Mouse (Mus musculus): ENCODE data around the gene Prkch. TPM values are rescaled to one million over a fixed set of nuclear protein-coding genes. Genes with fewer than 3 reads are reported as not detected.

The Prkch gene
- polyA plus RNA-seq, 1 experiment from 2014 or later = 11.3 TPM

DNA sequence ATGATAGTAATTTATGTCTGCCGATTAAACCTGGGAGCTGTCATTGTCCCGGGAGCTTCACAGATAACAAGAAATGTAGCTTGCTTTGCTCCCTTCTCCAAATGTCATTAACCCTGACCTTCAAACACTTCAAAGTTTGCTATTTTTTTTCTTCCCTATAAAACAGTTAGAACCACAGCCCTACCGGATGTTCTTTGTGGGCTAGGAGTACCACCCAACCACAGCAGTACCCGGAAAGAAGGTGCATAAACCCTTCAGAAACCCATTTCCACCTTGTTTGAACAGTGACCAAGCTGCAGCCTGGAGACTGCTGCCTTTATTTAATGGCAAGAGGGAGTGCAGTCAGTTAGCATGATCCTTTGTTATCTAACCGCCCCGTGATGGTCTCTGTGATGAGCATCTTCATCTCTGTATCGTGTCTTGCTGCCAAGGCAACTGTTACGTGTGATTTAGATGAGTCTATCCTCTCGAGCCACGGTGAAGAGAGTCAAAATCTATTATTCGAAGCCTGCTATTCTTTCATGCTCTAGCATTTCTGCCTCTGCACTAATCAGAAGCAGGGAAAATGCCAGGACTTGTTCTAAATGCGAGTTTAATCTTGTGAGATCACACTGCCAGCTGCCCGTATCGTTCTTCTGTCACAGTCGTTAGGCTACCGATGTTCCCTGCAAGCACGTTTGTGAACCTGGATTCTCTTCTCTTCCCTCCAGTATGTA lies 115.0 kb downstream of the Prkch start:
- Histone ChIP-seq H3K4me1 (replicated peaks) (peaks cover 13% of the 10 kb centered on the region), H3K27ac (peak overlapping the region; percentile 17; the same call in 1 of the 2 replicates), H3K27me3 (no peaks in the 10 kb centered on the region), H3K9me3 (replicated peaks) (no peaks in the 10 kb centered on the region), H3K9ac (no peak overlapping the region), H3K36me3 (no peaks in the 10 kb centered on the region), H3K4me3 (no peak overlapping the region), H3K4me2 (no peak overlapping the region)
- 71% methylated on average over 17 of the region's 17 CpGs for WGBS
- ATAC-seq (replicated peaks; ENCODE audit: insufficient number of reproducible peaks, insufficient read depth, low FRiP score, low read depth) = no peak

DNA sequence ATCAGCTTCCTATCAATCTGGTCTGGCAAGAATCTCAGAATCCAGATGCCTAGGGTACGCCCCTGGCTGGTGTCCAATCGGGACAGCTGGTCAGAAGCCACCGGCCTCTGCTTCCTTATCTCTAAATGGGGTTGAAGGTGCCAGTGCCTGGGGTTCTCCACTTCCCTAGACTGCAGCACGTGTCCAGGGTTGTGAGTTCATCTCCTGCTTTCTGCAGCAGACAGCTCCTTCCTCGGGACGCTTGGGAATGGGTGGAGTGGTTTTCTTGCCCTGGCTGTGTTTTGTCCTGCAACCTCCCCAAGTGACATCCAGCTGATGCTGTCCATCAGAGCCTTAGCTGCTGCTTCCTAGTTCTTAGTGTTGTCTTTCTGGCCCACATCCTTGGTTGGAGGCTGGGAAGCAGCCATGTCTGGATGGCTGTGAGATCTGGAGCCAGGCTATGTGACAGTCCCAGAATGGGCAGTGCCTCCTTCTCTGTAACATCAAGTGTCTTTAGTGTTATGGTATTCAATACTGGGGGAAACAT lies 116.0 kb downstream of the Prkch start:
- ATAC-seq (replicated peaks; ENCODE audit: insufficient number of reproducible peaks, insufficient read depth, low FRiP score, low read depth) = no peak
- Histone ChIP-seq H3K9me3 (replicated peaks) (no peaks in the 10 kb centered on the region), H3K27ac (0 out of 2 replicates have a peak overlapping the region, but pooled peaks have one; percentile 9), H3K4me2 (no peak overlapping the region), H3K4me1 (replicated peaks) (peaks cover 15% of the 10 kb centered on the region), H3K9ac (no peak overlapping the region), H3K36me3 (no peaks in the 10 kb centered on the region), H3K4me3 (no peak overlapping the region), H3K27me3 (no peaks in the 10 kb centered on the region)
- 11% methylated on average over 6 of the region's 6 CpGs for WGBS

DNA sequence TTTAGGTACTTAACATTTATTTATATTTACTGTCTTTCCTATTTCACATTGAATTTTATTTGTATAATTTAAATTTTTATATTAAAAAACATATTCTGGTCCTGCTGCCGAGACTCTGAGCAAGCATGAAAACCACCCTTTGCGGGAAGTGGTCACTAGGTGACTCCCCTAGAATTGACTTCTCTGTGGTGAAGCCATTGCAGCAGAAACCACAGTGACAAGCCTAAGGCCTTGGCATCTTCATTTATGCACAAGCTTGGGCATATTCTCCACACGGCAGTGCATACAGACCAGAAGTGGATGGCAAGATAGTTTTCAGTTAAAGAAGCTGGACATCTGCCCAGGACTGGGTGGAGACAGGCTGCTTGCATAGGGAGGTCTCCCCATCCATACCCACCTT lies 117.4 kb downstream of the Prkch start:
- Histone ChIP-seq H3K4me3 (no peak overlapping the region), H3K36me3 (no peaks in the 10 kb centered on the region), H3K9me3 (replicated peaks) (no peaks in the 10 kb centered on the region), H3K4me2 (no peak overlapping the region), H3K27me3 (no peaks in the 10 kb centered on the region), H3K9ac (no peak overlapping the region), H3K27ac (no peak overlapping the region), H3K4me1 (replicated peaks) (peaks cover 15% of the 10 kb centered on the region)
- ATAC-seq (replicated peaks; ENCODE audit: insufficient number of reproducible peaks, insufficient read depth, low FRiP score, low read depth) = no peak
- WGBS = 72% methylated on average over 3 of the region's 3 CpGs

DNA sequence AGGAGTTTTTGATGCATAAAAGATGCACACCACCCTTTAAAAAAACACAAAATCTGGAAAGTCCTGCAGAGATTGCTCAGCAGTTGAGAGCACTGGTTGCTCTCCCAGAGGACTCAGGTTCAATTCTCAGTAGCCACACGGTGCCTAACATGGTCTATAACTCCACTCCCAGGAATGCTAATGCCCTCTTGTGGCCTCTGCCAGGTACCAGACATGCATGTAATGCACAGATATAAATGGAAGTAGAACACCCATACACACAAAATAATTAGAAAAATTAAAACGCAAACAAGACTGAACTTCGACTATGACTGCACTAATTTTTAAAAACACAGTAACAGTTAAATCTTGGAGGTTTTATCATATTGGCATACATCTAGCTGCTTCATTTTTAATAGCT lies 119.8 kb downstream of the Prkch start:
- ATAC-seq (replicated peaks; ENCODE audit: insufficient number of reproducible peaks, insufficient read depth, low FRiP score, low read depth) = no peak
- 79% methylated on average over 3 of the region's 3 CpGs for WGBS

DNA sequence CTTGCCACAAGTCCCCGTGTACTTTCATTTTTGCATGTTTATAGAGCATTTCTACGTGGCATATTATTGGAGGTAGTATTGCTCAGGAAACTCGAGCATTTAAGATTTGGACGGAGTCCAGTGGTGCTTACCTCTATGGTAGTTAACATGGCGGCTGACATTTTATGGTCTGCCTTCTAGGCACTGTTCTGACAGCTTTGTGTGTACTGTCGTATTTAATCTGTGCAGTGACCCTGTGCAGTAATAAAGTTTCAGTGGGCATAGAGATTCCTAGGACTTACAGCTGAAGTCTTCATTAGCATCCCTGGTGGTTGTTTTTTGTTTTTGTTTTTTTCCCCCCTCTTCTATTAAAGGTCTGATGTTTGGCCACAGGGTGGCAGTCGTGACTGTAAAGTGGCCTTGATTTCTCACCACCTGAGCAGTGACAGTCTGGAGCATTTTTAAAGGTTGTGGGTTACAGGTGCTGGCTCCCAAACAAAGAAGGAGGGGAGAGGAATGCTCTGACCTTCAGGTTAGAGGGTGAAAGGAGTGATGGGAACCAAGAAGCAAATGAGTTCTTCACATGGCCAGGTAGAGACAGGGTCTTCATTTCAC lies 120.6 kb downstream of the Prkch start:
- Histone ChIP-seq H3K36me3 (no peaks in the 10 kb centered on the region), H3K27me3 (no peaks in the 10 kb centered on the region), H3K4me2 (no peak overlapping the region), H3K9me3 (replicated peaks) (no peaks in the 10 kb centered on the region), H3K4me1 (replicated peaks) (peaks cover 20% of the 10 kb centered on the region), H3K9ac (no peak overlapping the region), H3K4me3 (no peak overlapping the region), H3K27ac (no peak overlapping the region)
- WGBS = 38% methylated on average over 7 of the region's 7 CpGs
- no peak for ATAC-seq (replicated peaks; ENCODE audit: insufficient number of reproducible peaks, insufficient read depth, low FRiP score, low read depth)

More for the DNA sequence above, 119.8 kb downstream of the Prkch start:
- no peaks in the 10 kb centered on the region for H3K36me3 ChIP-seq
- no peak overlapping the region for H3K4me3 ChIP-seq
- H3K27me3 ChIP-seq = no peaks in the 10 kb centered on the region
- H3K9ac ChIP-seq = no peak overlapping the region
- H3K9me3 ChIP-seq (replicated peaks) = no peaks in the 10 kb centered on the region
- H3K4me1 ChIP-seq (replicated peaks) = peaks cover 22% of the 10 kb centered on the region
- no peak overlapping the region for H3K27ac ChIP-seq
- H3K4me2 ChIP-seq = no peak overlapping the region

DNA sequence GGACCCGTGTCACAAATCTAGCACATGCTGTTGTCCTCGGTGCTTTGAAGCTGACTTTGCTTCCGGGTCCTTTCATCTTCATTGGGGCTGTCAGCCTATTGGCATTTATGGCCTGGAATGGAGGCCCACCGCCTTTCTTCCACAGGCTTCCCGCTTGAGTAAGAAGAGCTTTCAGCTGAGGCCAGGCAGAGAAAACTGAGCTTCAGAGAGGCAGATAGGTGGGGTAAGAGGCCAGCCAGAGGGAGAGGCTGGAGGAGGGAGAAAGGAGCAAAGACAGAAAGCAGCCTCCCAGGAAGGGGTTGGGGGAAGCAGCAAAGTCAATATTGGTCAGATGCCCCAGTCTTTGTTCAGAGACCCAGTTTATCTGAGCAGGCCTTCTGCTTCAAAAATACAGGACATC lies 123.9 kb downstream of the Prkch start:
- Histone ChIP-seq H3K4me2 (no peak overlapping the region), H3K27me3 (no peaks in the 10 kb centered on the region), H3K4me3 (no peak overlapping the region), H3K27ac (peak overlapping the region; percentile 29), H3K9ac (no peak overlapping the region), H3K4me1 (replicated peaks) (peaks cover 20% of the 10 kb centered on the region), H3K36me3 (no peaks in the 10 kb centered on the region), H3K9me3 (replicated peaks) (no peaks in the 10 kb centered on the region)
- 45% methylated on average over 5 of the region's 5 CpGs for WGBS
- no peak for ATAC-seq (replicated peaks; ENCODE audit: insufficient number of reproducible peaks, insufficient read depth, low FRiP score, low read depth)

DNA sequence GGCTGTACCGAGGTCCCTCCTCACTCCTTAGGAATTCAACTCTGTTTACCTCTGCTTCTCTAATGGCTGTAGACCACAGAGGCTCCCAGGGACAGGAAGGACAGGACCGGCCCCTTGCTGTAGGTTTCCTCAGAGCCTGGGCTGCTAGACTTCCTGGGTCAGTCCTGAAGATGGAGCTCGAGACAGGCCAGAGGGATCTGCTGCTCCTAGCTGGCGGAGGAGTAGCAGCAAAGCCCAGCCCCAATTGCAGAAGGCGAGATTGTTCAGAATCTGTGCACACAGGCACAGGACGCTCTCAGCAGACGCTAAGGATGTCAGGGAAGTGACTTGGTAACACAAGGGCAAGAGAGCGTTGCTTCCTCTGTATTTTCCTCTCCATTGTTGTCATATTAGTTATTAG lies 124.3 kb downstream of the Prkch start:
- Histone ChIP-seq H3K4me3 (no peak overlapping the region), H3K27me3 (no peaks in the 10 kb centered on the region), H3K27ac (peak overlapping the region; percentile 29), H3K4me1 (replicated peaks) (peaks cover 20% of the 10 kb centered on the region), H3K9ac (no peak overlapping the region), H3K36me3 (no peaks in the 10 kb centered on the region), H3K4me2 (peak overlapping the region; percentile 16; the same call in 1 of the 2 replicates), H3K9me3 (replicated peaks) (no peaks in the 10 kb centered on the region)
- peak; percentile 84 for ATAC-seq (replicated peaks; ENCODE audit: insufficient number of reproducible peaks, insufficient read depth, low FRiP score, low read depth)
- WGBS = 10% methylated on average over 8 of the region's 8 CpGs

DNA sequence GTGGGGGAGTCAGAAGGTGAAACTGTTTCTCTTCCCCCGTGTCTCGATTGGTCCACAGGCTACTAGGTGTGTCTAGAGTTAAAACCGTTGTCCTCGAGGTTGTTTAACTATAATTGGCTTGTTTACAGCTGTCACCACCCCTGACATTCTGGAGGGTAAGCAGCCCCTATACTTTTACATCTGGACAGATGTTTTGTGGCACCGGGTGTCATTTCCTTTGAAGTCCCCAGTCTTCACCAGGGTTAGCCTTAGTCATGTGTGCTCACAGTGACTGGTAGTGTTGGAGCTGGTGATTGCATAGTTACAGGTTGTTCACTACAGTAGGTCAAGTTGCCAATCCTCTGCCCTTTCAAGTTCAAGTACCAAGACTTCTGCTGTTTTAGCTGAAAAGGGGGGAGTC lies 126.2 kb downstream of the Prkch start:
- Histone ChIP-seq H3K36me3 (no peaks in the 10 kb centered on the region), H3K27me3 (no peaks in the 10 kb centered on the region), H3K4me3 (no peak overlapping the region), H3K9ac (no peak overlapping the region), H3K27ac (no peak overlapping the region), H3K4me1 (replicated peaks) (peaks cover 17% of the 10 kb centered on the region), H3K9me3 (replicated peaks) (no peaks in the 10 kb centered on the region), H3K4me2 (no peak overlapping the region)
- 87% methylated on average over 5 of the region's 5 CpGs for WGBS
- no peak for ATAC-seq (replicated peaks; ENCODE audit: insufficient number of reproducible peaks, insufficient read depth, low FRiP score, low read depth)

DNA sequence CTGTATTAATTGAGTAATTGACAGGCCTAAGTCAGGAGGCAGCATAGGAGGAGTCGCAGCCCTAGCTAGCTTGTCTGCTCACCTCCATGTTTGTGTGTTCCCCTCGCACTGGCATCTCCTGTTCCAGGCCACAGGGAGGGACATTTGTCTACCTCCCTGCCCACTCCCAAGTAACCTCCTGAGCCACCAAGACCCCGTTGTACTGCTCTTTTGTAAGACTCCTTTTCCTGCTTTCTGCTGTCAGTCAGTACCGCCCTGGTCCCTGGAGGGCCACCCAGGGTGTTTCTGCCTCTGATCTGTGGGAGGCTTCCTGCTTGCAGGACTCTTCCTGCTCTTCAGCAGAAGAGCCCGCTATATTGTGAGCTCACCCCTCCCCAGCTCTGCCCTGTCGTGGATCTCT lies 127.5 kb downstream of the Prkch start:
- H3K4me2 ChIP-seq = no peak overlapping the region
- 54% methylated on average over 6 of the region's 6 CpGs for WGBS
- H3K27me3 ChIP-seq = no peaks in the 10 kb centered on the region
- no peak overlapping the region for H3K4me3 ChIP-seq
- H3K36me3 ChIP-seq = no peaks in the 10 kb centered on the region
- H3K27ac ChIP-seq = no peak overlapping the region
- no peaks in the 10 kb centered on the region for H3K9me3 ChIP-seq (replicated peaks)
- no peak for ATAC-seq (replicated peaks; ENCODE audit: insufficient number of reproducible peaks, insufficient read depth, low FRiP score, low read depth)
- peaks cover 17% of the 10 kb centered on the region for H3K4me1 ChIP-seq (replicated peaks)
- H3K9ac ChIP-seq = no peak overlapping the region

DNA sequence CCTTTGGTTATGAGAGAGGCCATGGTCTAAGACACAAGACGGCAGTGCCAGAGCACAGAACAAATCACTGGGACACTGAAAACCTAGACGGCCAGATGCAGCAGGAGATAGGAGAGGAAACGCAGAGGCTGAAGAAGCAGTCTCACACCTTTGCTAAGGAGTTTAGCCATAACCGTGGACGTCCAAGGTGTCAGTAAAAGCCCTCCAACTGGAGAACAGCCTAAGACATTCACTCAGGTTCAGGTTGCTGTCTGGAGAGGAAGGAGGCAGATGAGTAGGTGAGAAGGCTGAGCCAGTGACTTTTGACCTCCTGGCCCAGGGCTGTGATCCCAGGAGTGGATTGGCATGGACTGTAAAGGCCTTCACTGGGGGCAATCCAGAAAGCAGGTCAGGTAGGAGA lies 130.0 kb downstream of the Prkch start:
- WGBS = 85% methylated on average over 5 of the region's 5 CpGs

DNA sequence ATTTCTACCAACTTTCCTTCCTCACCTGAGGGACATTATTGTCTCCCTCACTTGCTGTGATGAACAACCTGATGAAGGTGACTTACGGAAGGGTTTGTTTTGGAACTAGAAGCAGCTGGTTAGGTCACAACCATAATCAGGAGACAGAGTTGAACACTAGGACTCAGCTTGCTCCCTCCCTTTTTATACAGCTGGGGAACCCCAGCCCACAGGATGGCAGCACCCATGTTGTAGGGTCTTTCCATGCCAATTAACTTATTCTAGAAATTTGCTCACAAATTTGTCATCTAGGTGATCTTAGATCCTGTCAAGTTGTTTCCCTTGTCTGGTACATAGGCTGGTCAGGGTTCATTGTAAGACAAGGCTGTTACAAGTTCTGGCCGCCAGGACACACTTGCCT lies 130.7 kb downstream of the Prkch start:
- Histone ChIP-seq H3K4me1 (replicated peaks) (peaks cover 6% of the 10 kb centered on the region; the same call in 1 of the 2 replicates), H3K27me3 (no peaks in the 10 kb centered on the region), H3K27ac (no peak overlapping the region), H3K9ac (no peak overlapping the region), H3K4me2 (no peak overlapping the region), H3K9me3 (replicated peaks) (no peaks in the 10 kb centered on the region), H3K36me3 (no peaks in the 10 kb centered on the region), H3K4me3 (no peak overlapping the region)
- 94% methylated on average over 2 of the region's 2 CpGs for WGBS
- no peak for ATAC-seq (replicated peaks; ENCODE audit: insufficient number of reproducible peaks, insufficient read depth, low FRiP score, low read depth)

More for the DNA sequence above, 130.0 kb downstream of the Prkch start:
- H3K36me3 ChIP-seq = no peaks in the 10 kb centered on the region
- peaks cover 8% of the 10 kb centered on the region; the same call in 1 of the 2 replicates for H3K4me1 ChIP-seq (replicated peaks)
- ATAC-seq (replicated peaks; ENCODE audit: insufficient number of reproducible peaks, insufficient read depth, low FRiP score, low read depth) = no peak
- no peaks in the 10 kb centered on the region for H3K9me3 ChIP-seq (replicated peaks)
- no peaks in the 10 kb centered on the region for H3K27me3 ChIP-seq
- no peak overlapping the region for H3K27ac ChIP-seq
- H3K9ac ChIP-seq = no peak overlapping the region
- no peak overlapping the region for H3K4me2 ChIP-seq
- H3K4me3 ChIP-seq = no peak overlapping the region
